Mouse (Mus musculus): Measurements from ENCODE around the gene Smcr8. TPM values are rescaled to one million over a fixed set of nuclear protein-coding genes. Genes with fewer than 3 reads are reported as not detected.
"Not testable (repeated sequence)": the region's sequence is repeated elsewhere in the genome, so short reads cannot be mapped to it uniquely, and the experiment has no call there.

The Smcr8 gene
- polyA plus RNA-seq, 1 experiment from 2014 or later = 34.4 TPM

DNA sequence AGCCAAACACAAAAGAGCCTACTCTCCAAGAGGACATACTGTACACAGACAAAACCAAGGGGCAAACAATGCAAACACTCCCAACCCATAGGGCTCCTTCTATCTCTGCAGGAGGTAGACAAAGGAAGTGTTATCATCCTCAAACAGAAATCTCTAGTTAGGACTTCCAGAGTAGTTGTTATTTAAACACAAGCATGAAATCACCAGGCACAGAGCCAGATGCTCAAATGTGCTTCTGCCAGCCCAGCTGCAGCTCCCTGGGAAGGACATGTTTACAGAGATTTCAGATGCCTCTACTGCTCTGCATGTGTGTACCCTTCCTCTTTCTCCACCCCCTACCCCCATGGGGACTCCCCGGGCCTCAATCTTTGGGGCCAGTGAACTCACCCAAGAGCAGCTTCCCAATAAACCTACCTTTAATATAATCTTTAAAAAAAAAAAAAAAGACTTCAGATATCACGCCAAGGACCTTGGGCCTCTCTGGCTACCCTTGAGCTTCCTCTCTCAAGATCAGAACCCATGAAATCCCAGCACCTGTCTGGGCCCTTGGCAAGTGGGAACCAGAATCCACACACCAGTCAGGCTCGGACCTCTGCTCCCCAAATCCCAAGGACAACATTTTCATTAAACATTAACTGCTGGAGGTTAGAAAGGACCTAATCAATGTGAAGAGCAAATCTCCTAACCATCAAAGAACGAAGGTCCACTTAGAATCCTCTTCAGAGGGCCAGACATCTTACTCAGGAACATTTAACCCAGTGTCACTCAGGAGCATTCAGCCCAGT, 31.2 kb downstream of the Smcr8 start:
- 95% methylated on average over 4 of the region's 4 CpGs for WGBS (ENCODE audit: missing documents)
- Histone ChIP-seq H3K36me3 (ENCODE audit: inconsistent target) (no peaks in the 10 kb centered on the region), H3K79me2 (ENCODE audit: inconsistent target) (no peaks in the 10 kb centered on the region), H3K27ac (no peak overlapping the region), H3K4me3 (ENCODE audit: inconsistent target) (no peak overlapping the region)

DNA sequence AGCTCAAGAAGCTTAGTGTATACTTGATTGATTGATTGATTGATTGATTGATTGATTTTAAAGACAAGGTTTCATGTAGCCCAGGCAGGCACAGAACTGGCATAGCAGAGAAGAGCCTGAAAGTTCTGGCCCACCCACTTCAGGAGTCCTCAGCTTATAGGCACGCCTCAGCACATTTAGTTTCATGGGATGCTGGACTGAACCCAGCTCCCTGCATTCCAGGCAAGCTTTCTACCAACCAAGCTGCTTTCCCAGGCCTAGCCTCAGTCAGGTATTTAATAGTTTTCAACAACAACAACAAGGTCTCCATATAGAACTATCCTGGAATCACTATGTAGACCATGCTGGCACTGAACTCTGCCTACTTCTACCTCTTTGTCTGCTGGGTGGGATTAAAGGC, 32.2 kb downstream of the Smcr8 start:
- Histone ChIP-seq H3K79me2 (ENCODE audit: inconsistent target) (no peaks in the 10 kb centered on the region), H3K27ac (no peak overlapping the region), H3K36me3 (ENCODE audit: inconsistent target) (no peaks in the 10 kb centered on the region), H3K4me3 (ENCODE audit: inconsistent target) (no peak overlapping the region)
- WGBS (ENCODE audit: missing documents) = 90% methylated on average over 1 of the region's 1 CpGs

DNA sequence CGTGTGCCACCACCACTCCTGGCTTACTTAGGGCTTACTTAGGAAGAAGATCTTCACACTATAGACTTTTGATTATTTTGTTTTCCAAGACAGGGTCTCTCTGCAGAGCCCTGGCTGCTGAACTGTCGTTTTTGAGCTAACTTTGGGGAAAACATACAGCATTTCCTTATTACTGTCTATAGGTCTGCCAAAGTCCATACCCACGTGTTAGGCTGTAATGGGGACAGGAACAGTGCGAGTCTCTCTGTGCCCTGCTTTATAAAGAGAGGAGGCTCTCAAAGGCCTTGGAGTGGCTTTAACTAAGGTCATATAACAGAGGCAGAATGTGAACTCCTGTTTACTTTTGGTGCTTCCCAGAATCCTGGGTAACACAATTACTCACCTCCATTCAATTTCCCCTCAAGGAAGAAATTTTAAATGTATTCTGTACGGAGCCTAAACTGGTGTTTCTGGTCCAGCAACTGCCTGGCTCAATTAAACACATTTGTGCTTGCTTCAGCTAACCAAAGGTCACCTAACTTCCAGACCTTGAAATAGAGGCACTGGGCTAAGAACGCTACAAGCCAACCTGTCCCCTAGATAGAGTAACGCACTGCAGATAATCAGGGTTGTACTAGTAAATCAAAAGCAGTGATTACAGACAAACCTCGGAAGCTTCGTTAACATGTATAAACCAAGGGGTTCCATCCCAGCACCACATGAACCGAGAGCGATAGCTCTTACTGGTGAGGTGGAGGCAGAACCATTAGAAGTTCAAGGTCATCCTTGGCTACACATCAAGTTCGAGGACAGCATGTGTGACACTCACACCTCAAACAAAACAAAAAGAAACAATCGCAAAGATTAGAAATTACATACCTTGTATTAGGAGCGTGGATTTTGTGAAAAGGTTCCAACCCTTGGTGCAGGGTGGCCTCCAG, 33.0 kb downstream of the Smcr8 start:
- H3K27ac ChIP-seq = no peak overlapping the region
- H3K79me2 ChIP-seq (ENCODE audit: inconsistent target) = no peaks in the 10 kb centered on the region
- 26% methylated on average over 14 of the region's 14 CpGs for WGBS (ENCODE audit: missing documents)
- H3K4me3 ChIP-seq (ENCODE audit: inconsistent target) = peak overlapping the region; percentile 47
- H3K36me3 ChIP-seq (ENCODE audit: inconsistent target) = no peaks in the 10 kb centered on the region

DNA sequence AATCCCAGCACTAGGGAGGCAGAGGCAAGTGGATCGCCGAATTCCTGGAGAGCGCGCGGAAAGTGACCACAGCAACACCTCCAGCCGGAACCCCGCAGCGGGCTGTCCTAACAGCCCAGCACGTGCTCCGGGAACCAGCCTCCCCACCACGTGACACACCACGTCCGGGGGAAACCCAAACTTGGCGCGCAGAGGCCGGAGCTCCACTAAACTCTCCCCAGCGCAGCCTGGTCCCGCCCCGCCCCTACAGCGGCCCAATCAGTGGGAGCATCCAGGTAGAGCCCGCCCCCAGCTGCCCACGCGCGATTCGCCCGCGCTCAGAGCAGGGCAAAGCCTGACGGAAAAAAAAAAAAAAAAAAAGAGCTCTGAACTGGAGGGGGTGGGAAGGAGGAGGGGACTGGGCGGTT, 33.7 kb downstream of the Smcr8 start:
- H3K27ac ChIP-seq = no peak overlapping the region
- H3K4me3 ChIP-seq (ENCODE audit: inconsistent target) = peak overlapping the region; percentile 47
- no peaks in the 10 kb centered on the region for H3K36me3 ChIP-seq (ENCODE audit: inconsistent target)
- no peaks in the 10 kb centered on the region for H3K79me2 ChIP-seq (ENCODE audit: inconsistent target)
- WGBS (ENCODE audit: missing documents) = 0% methylated on average over 20 of the region's 29 CpGs

DNA sequence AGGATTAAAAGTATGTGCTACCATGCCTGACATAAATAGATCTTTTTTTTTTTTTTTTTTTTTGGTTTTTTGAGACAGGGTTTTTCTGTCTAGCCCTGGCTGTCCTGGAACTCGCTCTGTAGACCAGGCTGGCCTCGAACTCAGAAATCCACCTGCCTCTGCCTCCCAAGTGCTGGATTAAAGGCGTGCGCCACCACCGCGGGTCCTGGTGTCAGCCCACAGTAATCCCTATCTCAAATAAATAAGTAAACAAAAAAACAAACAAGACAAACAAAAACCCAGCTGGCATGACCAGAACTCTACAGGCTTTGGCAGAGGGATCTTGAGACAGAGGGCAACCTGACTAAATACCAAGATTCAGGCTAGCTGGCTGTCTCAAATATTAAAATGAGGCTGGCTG, 34.3 kb downstream of the Smcr8 start, which contains the start of gene Shmt1:
Gene Shmt1, minus strand, starts transcription at position 101 of the 400 bp plus-strand sequence.
- H3K4me3 ChIP-seq (ENCODE audit: inconsistent target) = peak within 1 kb of the TSS; percentile 47
- WGBS (ENCODE audit: missing documents) = 22% methylated on average over 6 of the region's 6 CpGs
- H3K79me2 ChIP-seq (ENCODE audit: inconsistent target); H3K36me3 ChIP-seq (ENCODE audit: inconsistent target); H3K27ac ChIP-seq: not testable (repeated sequence)

DNA sequence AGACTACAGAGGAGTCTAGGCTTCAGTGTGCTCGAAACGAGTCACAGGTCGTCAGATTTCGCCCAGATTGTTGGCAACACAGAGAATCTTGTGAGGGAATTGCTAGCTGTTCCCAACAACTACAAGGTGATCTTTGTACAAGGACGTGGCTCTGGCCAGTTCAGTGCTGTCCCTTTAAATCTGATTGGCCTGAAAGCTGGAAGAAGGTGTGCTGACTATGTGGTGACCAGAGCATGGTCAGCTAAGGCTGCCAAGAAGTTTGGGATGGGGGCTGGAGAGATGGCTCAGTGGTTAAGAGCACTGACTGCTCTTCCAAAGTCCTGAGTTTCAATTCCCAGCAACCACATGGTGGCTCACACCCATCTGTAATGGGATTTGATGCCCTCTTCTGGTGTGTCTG, 39.1 kb downstream of the Smcr8 start:
- H3K27ac ChIP-seq = no peak overlapping the region
- no peaks in the 10 kb centered on the region for H3K79me2 ChIP-seq (ENCODE audit: inconsistent target)
- 72% methylated on average over 5 of the region's 5 CpGs for WGBS (ENCODE audit: missing documents)
- H3K36me3 ChIP-seq (ENCODE audit: inconsistent target) = no peaks in the 10 kb centered on the region
- H3K4me3 ChIP-seq (ENCODE audit: inconsistent target) = no peak overlapping the region

DNA sequence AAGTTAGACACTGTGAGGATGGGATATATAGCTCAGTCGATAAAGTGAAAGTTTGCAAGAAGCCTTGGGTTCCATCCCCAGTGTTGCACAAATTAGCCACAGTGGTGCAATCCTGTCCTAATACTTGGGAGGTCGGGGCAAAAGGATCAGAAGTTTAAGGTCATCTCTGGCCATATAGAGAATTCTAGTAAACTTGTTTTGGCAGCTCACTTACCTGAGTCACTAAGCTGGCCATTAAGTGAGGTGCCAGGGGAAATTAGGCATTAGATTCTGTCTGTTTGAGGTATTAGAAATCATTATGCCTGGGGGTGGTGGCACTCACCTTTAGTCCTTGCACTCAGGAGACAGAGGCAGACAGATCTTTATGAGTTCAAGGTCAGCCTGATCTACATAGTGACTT, 46.4 kb downstream of the Smcr8 start:
- Histone ChIP-seq H3K79me2 (ENCODE audit: inconsistent target) (no peaks in the 10 kb centered on the region), H3K36me3 (ENCODE audit: inconsistent target) (no peaks in the 10 kb centered on the region), H3K4me3 (ENCODE audit: inconsistent target) (no peak overlapping the region), H3K27ac (no peak overlapping the region)
- 38% methylated on average over 2 of the region's 2 CpGs for WGBS (ENCODE audit: missing documents)

DNA sequence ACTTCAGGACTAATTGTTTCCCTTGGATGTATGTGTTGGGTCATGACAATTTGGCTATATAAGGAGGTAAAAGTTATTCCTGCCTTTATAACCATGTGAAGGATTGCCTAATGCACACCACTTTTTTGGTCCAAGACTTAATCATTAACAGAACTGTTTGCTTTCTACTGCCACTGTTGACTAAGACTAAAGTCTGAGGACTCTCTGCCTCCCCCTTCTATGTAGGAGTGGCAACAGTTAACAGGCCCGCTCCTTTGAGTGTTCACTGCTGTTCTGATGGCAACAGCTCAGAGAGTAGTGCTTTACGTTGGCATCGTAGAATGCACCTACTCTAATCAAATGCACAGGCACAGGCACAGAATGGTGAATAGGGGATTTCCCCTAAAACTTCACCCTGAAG, 47.9 kb downstream of the Smcr8 start:
- no peak overlapping the region for H3K27ac ChIP-seq
- no peak overlapping the region for H3K4me3 ChIP-seq (ENCODE audit: inconsistent target)
- WGBS (ENCODE audit: missing documents) = 97% methylated on average over 3 of the region's 3 CpGs
- no peaks in the 10 kb centered on the region for H3K36me3 ChIP-seq (ENCODE audit: inconsistent target)
- H3K79me2 ChIP-seq (ENCODE audit: inconsistent target) = no peaks in the 10 kb centered on the region

DNA sequence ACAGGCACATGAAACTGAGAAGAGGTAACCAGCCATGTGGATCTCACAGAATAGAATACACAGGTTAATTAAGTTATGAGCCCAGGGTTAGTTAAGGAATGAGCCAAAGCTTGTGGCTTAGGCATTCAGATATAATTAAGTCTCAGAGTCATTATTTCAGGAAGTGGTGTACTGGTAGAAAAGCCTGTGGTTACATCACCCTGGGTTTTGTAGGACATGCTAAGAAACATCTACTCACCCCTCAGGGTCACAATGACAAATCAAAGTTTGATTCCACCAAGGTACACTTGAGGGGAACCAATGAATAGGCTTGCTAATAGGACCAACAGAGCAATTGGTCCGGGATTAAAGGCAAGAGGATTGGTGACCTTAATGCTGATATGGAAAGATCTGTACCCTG, 49.4 kb downstream of the Smcr8 start:
- 13% methylated on average over 1 of the region's 1 CpGs for WGBS (ENCODE audit: missing documents)
- no peaks in the 10 kb centered on the region for H3K36me3 ChIP-seq (ENCODE audit: inconsistent target)
- H3K27ac ChIP-seq = no peak overlapping the region
- H3K4me3 ChIP-seq (ENCODE audit: inconsistent target) = no peak overlapping the region
- H3K79me2 ChIP-seq (ENCODE audit: inconsistent target) = peaks cover 10% of the 10 kb centered on the region

DNA sequence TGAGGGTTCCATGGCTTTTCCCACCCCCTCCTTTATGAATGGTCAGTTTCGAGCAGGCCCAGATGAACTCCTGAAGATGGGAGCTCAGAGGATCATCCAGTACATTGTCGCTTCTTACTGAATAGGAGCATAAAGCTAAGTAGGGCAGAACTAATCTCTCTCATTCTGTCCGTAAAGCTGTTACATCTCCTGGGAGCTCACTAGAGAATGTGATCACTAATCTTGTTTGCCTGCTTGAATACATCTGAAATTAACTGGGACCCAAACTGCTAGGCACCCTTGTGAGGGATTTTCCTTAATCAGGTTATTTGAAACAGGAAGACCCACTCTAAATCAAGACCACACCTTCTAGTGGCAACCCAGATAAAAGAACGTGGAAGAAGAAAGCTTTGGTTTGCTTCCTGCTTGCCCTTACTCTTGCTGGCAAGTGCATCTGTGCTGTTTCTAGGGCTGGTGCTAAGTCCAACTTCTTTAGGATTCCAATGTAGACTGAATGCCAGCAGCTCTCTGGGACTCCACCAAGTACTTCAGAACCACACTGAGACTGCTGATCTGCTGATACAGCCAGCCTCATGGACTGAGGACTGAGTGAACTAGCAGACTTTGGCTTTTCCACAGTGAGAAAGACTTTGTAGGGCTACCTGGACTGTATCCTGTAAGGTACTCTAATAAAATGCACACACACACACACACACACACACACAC, 50.1 kb downstream of the Smcr8 start:
- Histone ChIP-seq H3K36me3 (ENCODE audit: inconsistent target) (no peaks in the 10 kb centered on the region), H3K4me3 (ENCODE audit: inconsistent target) (no peak overlapping the region), H3K79me2 (ENCODE audit: inconsistent target) (peaks cover 17% of the 10 kb centered on the region), H3K27ac (no peak overlapping the region)
- WGBS (ENCODE audit: missing documents) = 78% methylated on average over 4 of the region's 4 CpGs

DNA sequence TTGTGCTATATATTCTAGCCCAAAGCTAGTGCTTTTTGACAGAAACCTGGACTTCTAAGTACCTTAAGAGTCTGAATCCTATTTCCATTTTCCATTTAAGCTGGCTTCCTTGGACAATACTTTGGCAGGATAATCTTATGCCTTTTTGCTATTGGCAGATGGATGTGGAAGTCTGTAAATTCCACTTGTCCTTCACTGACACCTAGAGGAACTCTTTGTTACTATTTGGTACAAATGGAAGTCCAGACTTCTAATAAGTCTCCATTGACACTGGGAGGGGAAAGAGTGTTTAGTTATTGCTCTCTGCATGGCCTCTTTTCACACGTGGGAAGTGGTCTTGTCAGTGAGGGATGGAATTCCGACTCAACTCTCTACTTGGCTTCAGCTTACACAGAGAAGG, 51.6 kb downstream of the Smcr8 start:
- no peak overlapping the region for H3K27ac ChIP-seq
- peaks cover 32% of the 10 kb centered on the region for H3K79me2 ChIP-seq (ENCODE audit: inconsistent target)
- WGBS (ENCODE audit: missing documents) = 20% methylated on average over 2 of the region's 2 CpGs
- H3K4me3 ChIP-seq (ENCODE audit: inconsistent target) = no peak overlapping the region
- H3K36me3 ChIP-seq (ENCODE audit: inconsistent target) = no peaks in the 10 kb centered on the region

DNA sequence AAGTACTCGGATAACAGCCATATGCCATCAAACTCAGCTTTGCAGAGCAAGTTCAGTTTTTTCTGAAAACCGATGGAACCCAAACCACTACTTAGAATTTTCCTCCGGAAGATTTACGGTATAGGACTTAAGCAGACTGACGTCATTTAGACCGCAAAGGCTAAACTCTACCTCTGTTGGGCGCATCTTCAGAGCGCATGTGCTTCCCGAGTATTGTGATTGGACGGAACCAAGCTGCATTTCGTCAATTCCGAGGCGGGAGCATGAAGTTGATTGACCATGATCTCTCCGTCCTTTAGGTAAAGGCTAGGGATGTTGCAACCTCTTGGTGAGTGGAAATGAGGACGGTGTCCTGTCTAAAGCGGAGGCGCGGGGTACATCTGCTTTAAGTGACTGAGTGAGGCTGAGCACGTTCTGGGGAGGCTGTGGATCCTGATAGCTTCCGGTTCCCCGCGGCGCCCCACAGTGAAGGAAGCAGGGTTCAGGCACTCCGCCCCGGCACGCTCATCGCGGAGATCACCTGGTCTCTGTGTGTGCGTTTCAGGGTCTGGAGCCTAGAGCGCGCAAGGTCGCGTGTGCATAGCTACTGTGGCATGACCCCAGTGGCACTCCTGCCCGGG, 53.2 kb downstream of the Smcr8 start, which contains the start of gene Dhrs7b:
Gene Dhrs7b, plus strand, starts transcription at position 199 of the 620 bp plus-strand sequence.
- Histone ChIP-seq H3K27ac (peak within 1 kb of the TSS; percentile 72), H3K36me3 (ENCODE audit: inconsistent target) (no peaks in the 10 kb centered on the region), H3K4me3 (ENCODE audit: inconsistent target) (peak within 1 kb of the TSS; percentile 95), H3K79me2 (ENCODE audit: inconsistent target) (peaks cover 39% of the 10 kb centered on the region)
- 0% methylated on average over 34 of the region's 34 CpGs for WGBS (ENCODE audit: missing documents)

DNA sequence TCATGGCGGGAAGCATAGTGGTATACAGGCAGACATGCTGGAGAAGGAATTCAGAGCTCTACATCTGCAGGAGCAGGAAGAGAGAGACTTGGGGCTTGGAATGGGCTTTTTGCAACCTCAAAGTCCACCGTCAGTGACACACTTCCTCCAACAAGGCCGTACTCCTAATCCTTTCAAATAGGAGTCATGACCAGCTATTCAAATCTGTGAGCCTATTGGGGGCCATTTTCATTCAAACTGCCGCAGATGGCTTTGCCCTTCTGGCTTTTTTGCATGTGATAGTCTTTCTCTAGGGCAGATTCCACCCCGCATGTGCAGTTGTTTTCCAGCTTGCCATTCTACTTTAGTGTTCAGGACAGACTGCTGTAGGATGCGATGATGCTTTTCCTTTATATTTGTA, 59.6 kb downstream of the Smcr8 start:
- Histone ChIP-seq H3K79me2 (ENCODE audit: inconsistent target) (peaks cover 78% of the 10 kb centered on the region), H3K27ac (no peak overlapping the region), H3K4me3 (ENCODE audit: inconsistent target) (no peak overlapping the region), H3K36me3 (ENCODE audit: inconsistent target) (no peaks in the 10 kb centered on the region)
- WGBS (ENCODE audit: missing documents) = 98% methylated on average over 6 of the region's 6 CpGs
